Mouse (Mus musculus): ENCODE measurements around the gene Cib4.

DNA sequence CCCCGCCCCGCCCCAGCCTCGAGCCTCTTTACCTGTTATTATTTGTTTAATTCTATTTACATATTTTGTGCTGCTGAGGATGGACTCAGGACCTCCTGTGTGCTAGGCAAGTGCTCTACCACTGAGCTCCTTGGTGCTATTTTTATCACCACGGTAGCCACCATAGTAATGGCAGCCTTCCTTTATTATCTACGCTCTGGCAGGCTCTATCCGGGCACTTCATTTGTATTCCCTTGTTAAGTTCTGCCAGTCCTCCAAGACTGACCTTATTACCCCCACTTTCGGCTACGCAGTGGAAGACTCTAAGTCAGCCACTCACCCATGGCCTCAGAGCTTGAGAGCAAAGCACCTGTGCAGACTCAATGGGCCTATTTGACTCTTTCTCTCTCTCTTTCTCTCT lies 46.1 kb upstream of the Cib4 start:
- TF ChIP-seq CTCF (IDR thresholded peaks at IDR 0.05; ENCODE audit: low read depth) (no peak), EP300 (IDR thresholded peaks at IDR 0.05; ENCODE audit: low read depth) (no peak)
